Mouse (Mus musculus) bone marrow, adult 2 months (tissue): ENCODE measurements around the gene Amdhd1.

ENCODE experiments used
- CTCF ChIP-seq: fragments of 200-500 bp; IDR thresholded peaks from 2 replicates; pipeline ENCODE4 v1.5.1; 2011; ENCODE audit warnings: low read length, control low read depth; ENCODE audit not compliant: control insufficient read depth, insufficient read depth
- POLR2A ChIP-seq: fragments of 200-500 bp; IDR thresholded peaks from 2 replicates; pipeline ENCODE4 v1.6.1; 2011; ENCODE audit warnings: low read depth, mild to moderate bottlenecking, control low read depth, low read length, borderline replicate concordance; ENCODE audit not compliant: control insufficient read depth

DNA sequence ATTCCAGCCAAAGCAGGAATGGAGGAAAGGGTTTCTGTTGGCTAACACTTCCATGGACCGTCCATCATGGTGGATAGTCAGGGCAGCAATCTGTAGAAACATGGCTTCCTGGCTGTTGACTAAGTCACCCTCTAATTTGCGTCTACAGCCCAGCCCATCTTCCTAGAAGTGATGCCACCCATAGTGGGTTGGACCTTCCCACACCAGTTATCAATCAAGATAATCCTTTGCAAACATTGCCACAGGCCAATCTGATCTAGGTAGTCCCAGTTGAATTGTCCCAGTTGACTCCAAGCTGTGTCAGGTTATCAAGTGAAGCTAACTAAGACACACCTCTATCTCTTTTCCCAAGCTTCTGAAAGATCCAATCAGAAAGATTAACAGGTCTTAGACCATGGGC, 21.2 kb downstream of the Amdhd1 start:
- no peak for TF ChIP-seq CTCF
- TF ChIP-seq POLR2A, result no peak
